In genomic region chr3:84652643-84653556, GRCm38 (mm10) we compare ENCODE assay signal across 11 mouse cellular contexts. TPM values are rescaled to one million over a fixed set of nuclear protein-coding genes. Genes with fewer than 3 reads are reported as not detected.
DNase-seq lines count a peak whose midpoint lies in the region; ATAC-seq and TF ChIP-seq lines count a peak whose summit lies in the region.
"Had no signal": no experiment of that assay in that cellular context is flagged by ENCODE, and none has a peak within 500 bp of the region (broad histone marks: within the 10 kb centered on the region; RNA-seq: fewer than 3 reads in every experiment).

No protein-coding gene starts in this region.

- peak; percentile 83 for DNase-seq in heart, adult 11 months
- DNase-seq in heart, postnatal 14 days, result no peak
- peak; percentile 27 to 37 for DNase-seq in right cerebral cortex, adult 2 months (ENCODE audit: low spot score in 2 of 2)
- no peak for DNase-seq in right cerebral cortex, postnatal 4 days
- no peak for DNase-seq in ovary, adult 18-20 months (ENCODE audit: low spot score)
- no peak for DNase-seq in cerebellum, adult 18-20 months
- DNase-seq: right cerebral cortex, postnatal 25 days had no signal

- WGBS in intestine, postnatal 0 days, result 76% methylated on average over 12 of the region's 12 CpGs
- WGBS in forebrain, embryonic 12.5 days, result 86% methylated on average over 12 of the region's 12 CpGs

- no peak for TF ChIP-seq CTCF in intestine, postnatal 0 days (IDR thresholded peaks at IDR 0.05; ENCODE audit: low read depth)

- H3K9ac ChIP-seq in intestine, postnatal 0 days (ENCODE audit: low read depth, low read length), result no peak overlapping the region
- no peak overlapping the region for H3K9ac ChIP-seq in forebrain, embryonic 12.5 days
- H3K9ac ChIP-seq: hindbrain, embryonic 12.5 days; midbrain, embryonic 12.5 days had no signal

- H3K4me3 ChIP-seq in intestine, postnatal 0 days (ENCODE audit: low read depth, low read length), result no peak overlapping the region
- H3K4me3 ChIP-seq in forebrain, embryonic 12.5 days (replicated peaks), result no peak overlapping the region

- 0 out of 2 replicates have a peak overlapping the region, but pooled peaks have one; percentile 37 for H3K27ac ChIP-seq in intestine, postnatal 0 days (ENCODE audit: low read depth, low read length)
- H3K27ac ChIP-seq in forebrain, embryonic 12.5 days, result no peak overlapping the region
- H3K27ac ChIP-seq: hindbrain, embryonic 12.5 days; midbrain, embryonic 12.5 days had no signal

- H3K4me1 ChIP-seq in intestine, postnatal 0 days (replicated peaks; ENCODE audit: control insufficient read depth, insufficient read depth, low read length), result peaks cover 19% of the 10 kb centered on the region
- peaks cover 22% of the 10 kb centered on the region for H3K4me1 ChIP-seq in forebrain, embryonic 12.5 days

- H3K9me3 ChIP-seq in intestine, postnatal 0 days (ENCODE audit: control insufficient read depth), result no peaks in the 10 kb centered on the region
- no peaks in the 10 kb centered on the region for H3K9me3 ChIP-seq in forebrain, embryonic 12.5 days
- H3K9me3 ChIP-seq: hindbrain, embryonic 12.5 days; midbrain, embryonic 12.5 days had no signal

- no peaks in the 10 kb centered on the region for H3K27me3 ChIP-seq in intestine, postnatal 0 days (replicated peaks; ENCODE audit: control insufficient read depth, insufficient read depth, low read length)
- peaks cover 18% of the 10 kb centered on the region for H3K27me3 ChIP-seq in forebrain, embryonic 12.5 days
- H3K27me3 ChIP-seq: hindbrain, embryonic 12.5 days had no signal

- H3K36me3 ChIP-seq in intestine, postnatal 0 days (ENCODE audit: control insufficient read depth, insufficient read depth), result no peaks in the 10 kb centered on the region
- H3K36me3 ChIP-seq in forebrain, embryonic 12.5 days (replicated peaks), result no peaks in the 10 kb centered on the region
- H3K36me3 ChIP-seq: hindbrain, embryonic 12.5 days; midbrain, embryonic 12.5 days had no signal

- no peak for ATAC-seq in intestine, postnatal 0 days
- ATAC-seq in forebrain, embryonic 12.5 days (ENCODE audit: low FRiP score), result no peak

- H3K4me2 ChIP-seq in intestine, postnatal 0 days (replicated peaks; ENCODE audit: low read depth), result peak overlapping the region; percentile 60
- no peak overlapping the region for H3K4me2 ChIP-seq in forebrain, embryonic 12.5 days

- intact Hi-C loops in heart, postnatal 14 days (cut with DNase I), result no loop called here

RNA-seq across cellular contexts. Expression of gene Tmem154, which starts 13.1 kb away (rescaled TPM):
- 1 to 10 TPM; 2.2 to 2.8 TPM for total RNA-seq in heart, postnatal 14 days (2021)
- 0.76 and 0.93 TPM in 2 replicates for polyA plus RNA-seq in intestine, postnatal 0 days (2015; fragmentation: Nextera tagmentation; extraction: Ambion mirVana)
- 0.09 and 0.27 TPM in 2 replicates for polyA plus RNA-seq in forebrain, embryonic 12.5 days (2016; fragmentation: Nextera tagmentation; extraction: Ambion mirVana)

RNA-seq across cellular contexts. Expression of gene Tigd4, which starts 59.5 kb away (rescaled TPM):
- under 1 TPM; 0.07 to 0.15 TPM for total RNA-seq in heart, postnatal 14 days (2021)
- polyA plus RNA-seq in intestine, postnatal 0 days (2015; fragmentation: Nextera tagmentation; extraction: Ambion mirVana), result 0.04 TPM in 1 of 2 replicates, not detected in the other
- not detected in 2 replicates for polyA plus RNA-seq in forebrain, embryonic 12.5 days (2016; fragmentation: Nextera tagmentation; extraction: Ambion mirVana)
- polyA plus RNA-seq: hindbrain, embryonic 12.5 days; midbrain, embryonic 12.5 days had no signal

Comparison
In these comparisons a context has a peak if more than half of its experiments do, and no peak if none do; other contexts are left out.
1. DNase-seq: peak in heart, adult 11 months (single experiment) and right cerebral cortex, adult 2 months (2 of 2); none in heart, postnatal 14 days (0 of 2), right cerebral cortex, postnatal 4 days (single experiment), ovary, adult 18-20 months (single experiment) and cerebellum, adult 18-20 months (0 of 2).